Mouse (Mus musculus) CH12F3 (cell line): ENCODE measurements around the gene Tatdn2.
"Not testable (repeated sequence)": the region's sequence is repeated elsewhere in the genome, so short reads cannot be mapped to it uniquely, and the experiment has no call there.

ENCODE experiments used
- in situ Hi-C: fragments of 300-500 bp; cut with MboI; formaldehyde crosslinking; loops from 2 replicates; pipeline ENCODE4 v1.14.3; 2020; ENCODE audit warnings: low sequenced_read_pairs

The Tatdn2 gene

GRCm38 (mm10) chr6:113669821-113670220 lies 27.0 kb upstream of the Tatdn2 start:
- in situ Hi-C loops = no loop called here

GRCm38 (mm10) chr6:113672029-113672428 lies 24.8 kb upstream of the Tatdn2 start:
- in situ Hi-C loops = not testable (repeated sequence)

GRCm38 (mm10) chr6:113672989-113673388 lies 23.9 kb upstream of the Tatdn2 start:
- in situ Hi-C loops = no loop called here

- in situ Hi-C loops = loop anchor here (5.0 kb wide), 1 partner anchor 38 kb away; the partner anchor contains the start of gene Irak2
Observed at GRCm38 (mm10) chr6:113675234-113675633, 21.6 kb upstream of the Tatdn2 start.

- in situ Hi-C loops = loop anchor here (5.0 kb wide), 1 partner anchor 39 kb away; the partner anchor contains the start of gene Irak2
Observed at GRCm38 (mm10) chr6:113675991-113676390, 20.9 kb upstream of the Tatdn2 start.

GRCm38 (mm10) chr6:113677070-113677734 lies 19.6 kb upstream of the Tatdn2 start:
- in situ Hi-C loops = loop anchor here (5.0 kb wide), 1 partner anchor 40 kb away; the partner anchor contains the start of gene Irak2

- in situ Hi-C loops = loop anchor here (5.0 kb wide), 1 partner anchor 41 kb away; the partner anchor contains the start of gene Irak2
Observed at GRCm38 (mm10) chr6:113678246-113679012, 18.4 kb upstream of the Tatdn2 start.

GRCm38 (mm10) chr6:113679993-113680566 lies 16.8 kb upstream of the Tatdn2 start:
- in situ Hi-C loops = loop anchor here (5.0 kb wide), 1 partner anchor 43 kb away; the partner anchor contains the start of gene Irak2

- in situ Hi-C loops = no loop called here
Observed at GRCm38 (mm10) chr6:113681271-113681670, 15.6 kb upstream of the Tatdn2 start.

- in situ Hi-C loops = no loop called here
Observed at GRCm38 (mm10) chr6:113683081-113683825, 13.6 kb upstream of the Tatdn2 start.

- in situ Hi-C loops = no loop called here
Observed at GRCm38 (mm10) chr6:113686551-113687125, 10.2 kb upstream of the Tatdn2 start.

GRCm38 (mm10) chr6:113690008-113690399 lies 6.8 kb upstream of the Tatdn2 start:
- in situ Hi-C loops = no loop called here

- in situ Hi-C loops = no loop called here
Observed at GRCm38 (mm10) chr6:113690400-113691083, 6.3 kb upstream of the Tatdn2 start.

GRCm38 (mm10) chr6:113691084-113691462 lies 5.8 kb upstream of the Tatdn2 start:
- in situ Hi-C loops = no loop called here

GRCm38 (mm10) chr6:113692661-113693133 lies 4.2 kb upstream of the Tatdn2 start:
- in situ Hi-C loops = no loop called here

- in situ Hi-C loops = no loop called here
Observed at GRCm38 (mm10) chr6:113693377-113693776, 3.5 kb upstream of the Tatdn2 start.

GRCm38 (mm10) chr6:113695203-113695602 lies 1.6 kb upstream of the Tatdn2 start:
- in situ Hi-C loops = no loop called here

- in situ Hi-C loops = no loop called here
Observed at GRCm38 (mm10) chr6:113695766-113696355, 989 bp upstream of the Tatdn2 start.
